Mouse (Mus musculus) intestine, embryonic 16.5 days (tissue): Measurements from ENCODE around the gene Stxbp5. TPM values are rescaled to one million over a fixed set of nuclear protein-coding genes. Genes with fewer than 3 reads are reported as not detected.
A peak's percentile ranks its signal among the peaks of the same experiment; 100 is the strongest.

Source experiments
- ATAC-seq: fragments of 200-750 bp; cut with Nextera tagmentation; 2 replicates; pipeline ENCODE4 v1.8.0; 2017; ENCODE audit warnings: moderate TSS enrichment, moderate library complexity
- H3K27ac ChIP-seq: fragments of 300-500 bp; sonication (generic); 2 replicates; pipeline ENCODE4 v1.5.1; 2014; ENCODE audit warnings: mild to moderate bottlenecking, low read length
- H3K27me3 ChIP-seq: fragments of 300-500 bp; sonication (generic); replicated peaks from 2 replicates; pipeline ENCODE4 v1.6.1; 2014; ENCODE audit warnings: low read length, control low read depth, mixed read lengths; ENCODE audit not compliant: control insufficient read depth, insufficient read depth
- H3K36me3 ChIP-seq: fragments of 300-500 bp; sonication (generic); 2 replicates; pipeline ENCODE4 v1.6.1; 2014; ENCODE audit warnings: low read length, control low read depth; ENCODE audit not compliant: control insufficient read depth, insufficient read depth
- H3K4me1 ChIP-seq: fragments of 300-500 bp; sonication (generic); 2 replicates; pipeline ENCODE4 v1.6.1; 2014; ENCODE audit warnings: low read length, control low read depth, mixed read lengths; ENCODE audit not compliant: control insufficient read depth, insufficient read depth
- H3K4me2 ChIP-seq: fragments of 300-500 bp; sonication (generic); 2 replicates; pipeline ENCODE4 v1.6.1; 2014; ENCODE audit warnings: low read depth, low read length, control low read depth
- H3K4me3 ChIP-seq: fragments of 300-500 bp; sonication (generic); 2 replicates; pipeline ENCODE4 v1.5.1; 2014; ENCODE audit warnings: mild to moderate bottlenecking, low read length
- H3K9ac ChIP-seq: fragments of 300-500 bp; sonication (generic); 2 replicates; pipeline ENCODE4 v1.6.1; 2014; ENCODE audit warnings: low read depth, low read length
- H3K9me3 ChIP-seq: fragments of 300-500 bp; sonication (generic); 2 replicates; pipeline ENCODE4 v1.6.1; 2016; ENCODE audit warnings: low read length, control low read depth; ENCODE audit not compliant: control insufficient read depth
- WGBS: fragments of 180-500 bp; shearing (Covaris S2); extraction: QIAGEN DNeasy Blood & Tissue Kit; methylation state at CpG from one replicate; pipeline ENCODE4 v1.1.7; 2014; 5-methylcytosine and 5-hydroxymethylcytosine counted together
- polyA plus RNA-seq: library from polyadenylated mRNA; unstranded; fragments of >200 nt; fragmentation: Nextera tagmentation; extraction: Ambion mirVana; gene quantifications from 2 replicates; pipeline ENCODE4 v1.2.1, GENCODE M21; 2015

Stxbp5 gene
- polyA plus RNA-seq = 3.0 and 3.1 TPM in 2 replicates

GRCm38 (mm10) chr10:9901071-9901696 is at the start of gene Stxbp5:
TSS of gene Stxbp5 (minus strand) at chr10:9901079.
- Histone ChIP-seq H3K9me3 (no peaks in the 10 kb centered on the region), H3K27me3 (no peaks in the 10 kb centered on the region), H3K4me2 (peak within 1 kb of the TSS; percentile 81), H3K4me3 (peak within 1 kb of the TSS; percentile 85), H3K27ac (peak within 1 kb of the TSS; percentile 96), H3K36me3 (no peaks in the 10 kb centered on the region), H3K9ac (peak within 1 kb of the TSS; percentile 96), H3K4me1 (peaks cover 5% of the 10 kb centered on the region)
- under 1% methylated on average over 52 of the region's 52 CpGs for WGBS
- ATAC-seq = peak; percentile 79

DNA sequence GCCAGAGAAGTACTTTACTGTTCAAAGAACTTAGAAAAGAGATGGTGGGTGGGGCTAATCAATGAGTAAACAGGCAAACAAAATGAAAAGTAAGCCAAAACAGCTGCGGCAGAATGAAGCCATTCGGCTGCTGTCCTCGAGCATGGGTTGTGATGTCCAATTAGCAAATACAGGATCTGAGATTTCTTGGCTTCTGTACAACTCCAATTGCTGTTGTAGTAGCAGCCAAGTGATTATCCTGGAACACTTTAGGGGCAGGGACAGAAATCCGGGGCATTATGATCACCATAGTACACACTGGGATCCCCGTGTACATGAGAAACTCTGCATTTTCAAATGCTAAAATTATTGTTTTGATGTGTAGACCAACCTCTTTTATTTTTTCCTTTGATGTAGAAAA is 11.5 kb upstream of the Stxbp5 start:
- Histone ChIP-seq H3K36me3 (no peaks in the 10 kb centered on the region), H3K4me3 (no peak overlapping the region), H3K27ac (no peak overlapping the region), H3K4me2 (no peak overlapping the region), H3K9me3 (no peaks in the 10 kb centered on the region), H3K4me1 (no peaks in the 10 kb centered on the region), H3K27me3 (no peaks in the 10 kb centered on the region), H3K9ac (no peak overlapping the region)
- WGBS = 86% methylated on average over 5 of the region's 5 CpGs
- ATAC-seq = no peak

DNA sequence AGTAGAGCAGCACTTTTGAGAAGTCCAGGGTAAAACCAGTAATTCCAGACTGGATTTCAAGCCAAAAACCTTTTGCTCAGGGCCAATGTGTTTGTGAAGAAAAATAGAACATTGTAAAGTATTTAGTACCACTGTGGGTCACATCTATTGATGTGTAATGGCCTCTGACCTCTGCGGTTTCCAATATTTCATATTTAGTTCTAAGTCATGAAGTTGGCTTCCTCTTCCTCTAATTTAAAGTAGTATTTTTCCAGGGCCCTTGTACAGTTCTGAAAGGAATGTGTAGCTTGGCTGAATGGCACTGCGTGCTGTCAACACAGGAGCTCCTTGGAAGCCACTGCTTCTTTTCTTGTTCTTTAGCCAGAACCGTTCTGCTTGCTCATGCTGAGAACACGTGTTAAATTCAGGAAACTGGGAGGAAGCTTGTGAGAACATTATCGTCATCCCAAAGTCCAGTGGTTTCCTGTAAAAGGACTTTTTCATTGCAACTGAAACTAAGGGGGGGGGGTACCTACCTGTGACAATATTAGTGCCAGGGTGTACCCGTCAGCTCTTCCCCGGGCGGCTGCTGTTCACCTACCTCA is 7.1 kb upstream of the Stxbp5 start:
- H3K4me3 ChIP-seq = no peak overlapping the region

GRCm38 (mm10) chr10:9907519-9907918 is 6.6 kb upstream of the Stxbp5 start:
- Histone ChIP-seq H3K9me3 (no peaks in the 10 kb centered on the region), H3K4me1 (no peaks in the 10 kb centered on the region), H3K4me3 (no peak overlapping the region), H3K4me2 (no peak overlapping the region), H3K36me3 (no peaks in the 10 kb centered on the region), H3K27ac (no peak overlapping the region), H3K27me3 (no peaks in the 10 kb centered on the region), H3K9ac (no peak overlapping the region)
- no peak for ATAC-seq
- WGBS = 88% methylated on average over 2 of the region's 2 CpGs

More for the DNA sequence above, 7.1 kb upstream of the Stxbp5 start:
- Histone ChIP-seq H3K4me2 (no peak overlapping the region), H3K9ac (no peak overlapping the region), H3K4me1 (no peaks in the 10 kb centered on the region), H3K36me3 (no peaks in the 10 kb centered on the region), H3K9me3 (no peaks in the 10 kb centered on the region), H3K27ac (no peak overlapping the region), H3K27me3 (no peaks in the 10 kb centered on the region)
- WGBS = 81% methylated on average over 8 of the region's 8 CpGs
- no peak for ATAC-seq

- Histone ChIP-seq H3K36me3 (no peaks in the 10 kb centered on the region), H3K4me1 (no peaks in the 10 kb centered on the region), H3K4me2 (no peak overlapping the region), H3K27me3 (no peaks in the 10 kb centered on the region), H3K27ac (no peak overlapping the region), H3K9me3 (no peaks in the 10 kb centered on the region), H3K9ac (no peak overlapping the region), H3K4me3 (no peak overlapping the region)
- 64% methylated on average over 3 of the region's 3 CpGs for WGBS
- no peak for ATAC-seq
Measured at GRCm38 (mm10) chr10:9906185-9906584, 5.3 kb upstream of the Stxbp5 start.

DNA sequence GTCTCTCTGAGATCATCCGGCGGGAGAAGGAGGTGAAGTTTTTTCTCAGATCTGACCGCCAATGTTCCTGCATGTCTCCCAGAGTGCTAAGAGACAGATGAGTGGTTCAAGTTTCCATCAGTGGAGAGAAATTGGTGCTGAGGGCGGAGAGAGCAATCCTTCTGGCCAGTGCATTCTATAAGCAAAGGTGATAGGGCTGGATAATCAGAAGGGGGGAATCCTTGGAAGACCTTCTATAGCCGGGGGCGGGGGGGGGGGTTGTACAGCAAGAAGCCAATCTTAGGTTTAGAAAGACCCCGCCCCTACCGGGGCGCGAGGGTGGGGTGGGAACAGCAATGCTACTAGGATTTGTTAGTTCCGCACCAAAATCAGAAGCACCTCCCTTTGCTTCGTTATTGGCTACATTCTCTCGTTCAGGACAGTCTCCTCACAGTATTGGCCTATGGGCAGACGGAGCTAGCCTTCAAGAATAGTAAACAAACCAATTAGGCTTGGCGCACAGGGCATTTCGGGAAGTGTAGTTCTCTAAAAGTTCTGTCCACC is 889 bp upstream of the Stxbp5 start:
- peaks cover 5% of the 10 kb centered on the region for H3K4me1 ChIP-seq
- WGBS = under 1% methylated on average over 16 of the region's 16 CpGs
- H3K4me3 ChIP-seq = peak overlapping the region; percentile 85
- H3K36me3 ChIP-seq = no peaks in the 10 kb centered on the region
- peak overlapping the region; percentile 96 for H3K9ac ChIP-seq
- no peaks in the 10 kb centered on the region for H3K27me3 ChIP-seq
- peak overlapping the region; percentile 81 for H3K4me2 ChIP-seq
- ATAC-seq = peak; percentile 94
- peak overlapping the region; percentile 96 for H3K27ac ChIP-seq
- H3K9me3 ChIP-seq = no peaks in the 10 kb centered on the region

DNA sequence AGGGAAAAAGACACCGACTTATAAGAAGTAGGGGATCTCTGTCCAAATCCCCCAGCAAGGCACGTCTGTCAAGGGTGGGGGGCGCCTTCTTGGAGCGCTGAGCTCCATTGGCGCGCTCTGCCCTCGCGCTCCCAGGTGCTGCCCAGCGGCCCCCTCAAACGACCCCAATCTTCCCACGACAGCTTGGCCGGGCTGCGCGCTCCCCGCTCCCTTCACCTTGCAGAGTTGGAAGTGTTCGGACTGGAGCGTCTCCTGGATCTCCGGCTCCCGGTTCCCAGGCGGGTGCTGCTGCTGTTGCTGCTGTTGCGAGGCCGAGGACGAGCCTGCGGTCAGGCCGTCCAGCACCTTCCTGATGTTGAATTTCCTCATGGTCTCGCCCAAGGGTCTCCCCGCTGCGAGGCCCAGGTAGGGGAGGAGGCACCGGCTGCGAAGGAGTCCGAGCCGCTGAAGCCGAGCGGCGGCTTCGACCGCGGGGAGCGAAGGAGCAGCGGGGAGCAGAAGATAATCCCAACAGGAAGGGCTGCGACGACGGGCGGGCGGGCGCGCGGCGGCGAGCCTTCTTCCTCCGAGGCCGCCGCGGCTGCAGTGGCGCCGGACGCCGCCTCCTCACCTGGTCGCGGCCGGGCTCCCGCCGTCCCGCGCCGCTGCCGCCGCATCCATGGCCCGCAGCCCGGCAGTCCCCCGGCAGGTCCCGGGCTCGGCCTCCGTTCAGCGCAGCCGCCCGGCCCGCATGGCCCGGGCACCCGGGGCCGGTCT is 386 bp downstream of the Stxbp5 start:
- H3K4me3 ChIP-seq = peak overlapping the region; percentile 85
- H3K9ac ChIP-seq = peak overlapping the region; percentile 96
- H3K4me2 ChIP-seq = peak overlapping the region; percentile 81
- no peaks in the 10 kb centered on the region for H3K9me3 ChIP-seq
- H3K27ac ChIP-seq = peak overlapping the region; percentile 96
- H3K4me1 ChIP-seq = peaks cover 5% of the 10 kb centered on the region
- H3K27me3 ChIP-seq = no peaks in the 10 kb centered on the region
- no peaks in the 10 kb centered on the region for H3K36me3 ChIP-seq
- ATAC-seq = peak; percentile 55
- 0% methylated on average over 47 of the region's 81 CpGs for WGBS

DNA sequence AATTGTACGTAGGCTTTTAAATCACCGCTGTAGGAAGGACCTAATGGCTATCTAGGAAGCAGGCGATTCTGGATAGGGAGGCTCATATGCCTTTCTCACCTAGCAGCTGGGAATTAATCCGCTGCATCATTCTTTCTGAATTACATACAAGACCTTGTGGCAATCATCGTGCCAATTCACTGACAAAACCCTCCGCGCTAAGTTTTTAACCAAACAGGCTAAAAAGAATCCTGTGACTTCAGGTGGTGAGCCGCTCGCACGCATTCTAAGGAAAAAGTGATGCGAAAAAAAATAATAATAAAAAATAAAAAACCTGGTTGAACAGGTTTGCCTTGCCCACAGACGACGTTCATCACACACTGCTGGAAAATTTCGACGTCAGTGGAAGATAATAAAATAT is 1.1 kb downstream of the Stxbp5 start:
- Histone ChIP-seq H3K9ac (peak overlapping the region; percentile 96; the same call in 1 of the 2 replicates), H3K4me1 (peaks cover 5% of the 10 kb centered on the region), H3K9me3 (no peaks in the 10 kb centered on the region), H3K27me3 (no peaks in the 10 kb centered on the region), H3K36me3 (no peaks in the 10 kb centered on the region), H3K4me3 (peak overlapping the region; percentile 85), H3K4me2 (peak overlapping the region; percentile 81), H3K27ac (no peak overlapping the region)
- 5% methylated on average over 15 of the region's 15 CpGs for WGBS
- no peak for ATAC-seq

GRCm38 (mm10) chr10:9899086-9899485 is 1.8 kb downstream of the Stxbp5 start:
- Histone ChIP-seq H3K9me3 (no peaks in the 10 kb centered on the region), H3K27ac (no peak overlapping the region), H3K4me3 (peak overlapping the region; percentile 85), H3K27me3 (no peaks in the 10 kb centered on the region), H3K36me3 (peaks cover 3% of the 10 kb centered on the region; the same call in 1 of the 2 replicates), H3K4me1 (peaks cover 5% of the 10 kb centered on the region), H3K9ac (0 out of 2 replicates have a peak overlapping the region, but pooled peaks have one; percentile 29), H3K4me2 (peak overlapping the region; percentile 81)
- ATAC-seq = no peak
- 14% methylated on average over 7 of the region's 7 CpGs for WGBS
